Mouse (Mus musculus) kidney, adult 2 months (tissue): Measurements from ENCODE around the gene Galnt2.

Experiments used
- CTCF ChIP-seq: fragments of 200-500 bp; conservative IDR thresholded peaks from 2 replicates; pipeline ENCODE4 v1.5.1; 2011; ENCODE audit warnings: low read depth, mild to moderate bottlenecking, control low read depth, low read length, moderate library complexity, mixed read lengths; ENCODE audit not compliant: insufficient read depth, insufficient read length
- POLR2A ChIP-seq: fragments of 200-500 bp; IDR thresholded peaks from one replicate; pipeline ENCODE4 v1.6.1; 2011; ENCODE audit warnings: low read depth, low read length, control low read depth

- TF ChIP-seq CTCF (no peak), POLR2A (no peak)
These were observed 29.2 kb downstream of the Galnt2 start for GRCm38 (mm10) chr8:124260371-124260770.
